Mouse (Mus musculus) 3T3-L1 (cell line): ENCODE measurements around the gene Hdac7.

Source experiments
- DNase-seq: peaks from one replicate; pipeline ENCODE4 v3.0.0-alpha.2; 2015; ENCODE audit warnings: low read depth, low spot score

Gene Hdac7

DNA sequence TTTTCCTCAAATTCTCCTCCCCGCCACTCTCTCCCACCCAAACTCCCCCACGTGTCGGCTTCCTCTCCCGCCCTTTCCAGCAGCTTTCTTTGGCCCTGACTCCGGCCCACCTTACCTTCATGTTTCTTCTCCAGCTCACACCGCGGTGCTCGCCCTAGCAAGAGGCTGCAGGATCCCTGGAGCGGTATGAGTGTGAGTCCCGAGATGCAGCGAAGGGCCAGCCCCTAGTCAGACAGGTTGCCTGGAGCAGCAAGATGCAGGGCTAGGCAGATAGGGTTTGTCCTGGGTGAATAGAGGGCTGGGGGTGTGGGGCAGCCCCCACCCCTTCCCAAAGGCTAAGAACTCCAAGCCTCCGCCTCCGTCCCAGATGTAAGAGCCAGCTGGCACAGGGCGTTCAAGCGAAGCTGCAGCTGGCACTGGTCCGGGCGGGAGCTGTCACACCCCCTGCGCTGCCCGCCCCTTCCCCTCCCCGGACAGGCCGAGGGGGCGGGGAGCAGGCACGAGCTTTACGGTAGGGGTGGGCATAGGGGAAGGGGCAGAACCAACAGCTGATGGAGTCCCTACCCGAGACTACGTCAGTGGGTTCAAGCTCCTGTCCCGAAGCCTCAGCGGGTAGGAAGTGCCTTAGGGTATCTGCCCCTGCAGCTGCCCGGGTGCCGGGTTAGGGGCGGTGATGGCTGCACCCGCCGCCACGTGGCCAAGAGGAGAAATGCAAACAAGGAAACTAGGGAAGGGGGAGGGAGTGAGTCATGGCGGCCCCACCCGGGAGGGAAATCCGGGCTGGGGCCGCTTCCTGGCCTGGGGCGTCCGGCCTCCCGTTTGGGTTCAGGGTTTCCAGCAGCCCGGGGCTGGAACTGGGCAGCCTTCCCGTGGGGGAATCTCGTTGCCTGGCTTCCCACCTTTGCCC lies 76.8 kb downstream of the Hdac7 start, which contains the start of gene Rapgef3:
TSS of gene Rapgef3 (minus strand) at position 693 of the 907 bp plus-strand sequence.
- peak; percentile 82 for DNase-seq

DNA sequence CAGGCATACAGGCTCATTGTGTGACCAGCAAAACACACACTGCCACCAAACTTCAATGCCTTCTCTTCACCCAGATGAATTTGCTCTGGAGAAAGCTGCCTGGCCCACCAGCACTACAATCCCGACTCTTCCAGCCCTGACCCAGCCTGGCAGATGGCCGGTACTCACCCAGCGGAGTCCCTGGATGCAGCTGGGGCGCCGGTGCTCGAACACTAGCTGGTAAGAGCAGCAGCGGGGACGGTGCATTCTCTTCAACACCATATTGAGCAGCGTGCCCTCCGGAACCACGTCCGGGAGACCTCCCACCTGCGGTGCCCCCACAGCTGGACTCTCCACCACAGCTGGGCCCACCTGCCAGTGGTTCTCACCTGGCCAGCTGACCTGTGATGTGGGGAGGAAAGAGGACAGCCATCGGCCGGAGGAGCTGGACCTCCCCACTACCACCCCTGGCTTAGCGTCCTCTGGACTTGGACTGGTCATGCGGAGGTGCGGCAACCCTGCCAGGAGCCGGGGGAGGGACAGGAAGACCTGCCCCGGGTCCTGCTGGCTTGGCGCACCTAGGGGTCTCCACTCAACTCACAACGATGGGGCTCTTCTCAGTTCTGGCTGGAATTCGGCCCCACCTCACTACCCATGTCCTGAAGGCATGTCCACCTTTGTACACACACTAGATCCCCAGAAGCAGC lies 77.6 kb downstream of the Hdac7 start:
- DNase-seq = no peak

DNA sequence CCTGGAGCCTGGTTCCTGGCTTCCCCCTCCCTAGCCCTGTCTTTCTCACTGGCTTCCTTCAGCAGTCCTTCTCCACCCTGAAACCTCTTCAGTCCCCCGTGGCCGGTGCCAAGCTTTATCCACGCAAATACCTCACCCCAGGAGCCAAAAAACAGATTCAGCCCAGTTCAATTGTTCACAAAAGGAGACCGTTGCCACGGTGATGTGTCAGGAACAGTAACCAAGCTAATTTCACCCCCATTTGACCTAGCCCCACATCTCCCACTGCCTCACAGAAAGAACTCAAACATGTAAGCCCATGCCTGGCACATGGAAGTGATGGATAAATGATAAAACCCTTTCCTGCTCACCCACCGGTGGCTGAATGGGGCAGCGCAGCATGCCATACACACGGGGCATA lies 78.1 kb downstream of the Hdac7 start:
- DNase-seq = peak; percentile 48

DNA sequence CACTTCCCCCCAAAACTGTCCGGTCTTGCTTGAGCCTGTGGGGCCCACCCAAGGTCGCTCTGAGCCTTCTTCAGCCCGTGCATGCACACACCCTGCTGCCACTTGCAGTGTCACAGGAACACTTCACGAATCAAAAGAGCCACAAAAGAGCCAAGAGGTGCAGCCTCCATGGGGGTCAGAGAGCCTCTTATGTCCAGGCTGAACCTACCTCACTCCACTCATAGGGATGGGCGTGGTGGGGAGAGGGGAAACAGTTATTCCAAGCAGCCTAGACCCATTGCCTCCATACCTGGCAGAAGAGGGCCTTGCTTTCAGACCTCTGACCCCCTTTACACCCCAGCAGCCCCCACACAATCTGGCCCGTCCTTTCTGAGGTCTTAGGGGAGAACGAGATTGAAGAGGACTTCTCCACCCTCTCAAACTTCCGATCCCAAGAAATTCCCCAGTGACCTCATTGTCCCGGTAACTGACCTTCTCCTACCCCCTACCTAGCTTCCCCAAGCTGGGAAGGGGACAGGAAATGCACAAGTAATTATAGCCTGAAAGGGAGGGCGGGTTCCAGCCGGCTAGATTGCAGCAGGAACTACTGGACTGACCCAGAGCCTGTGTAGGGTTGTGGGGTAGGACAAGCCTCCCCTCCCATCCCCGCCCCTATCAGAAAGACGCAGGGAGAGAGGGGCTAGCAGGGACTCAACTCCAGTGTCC lies 79.1 kb downstream of the Hdac7 start:
- DNase-seq = no peak

DNA sequence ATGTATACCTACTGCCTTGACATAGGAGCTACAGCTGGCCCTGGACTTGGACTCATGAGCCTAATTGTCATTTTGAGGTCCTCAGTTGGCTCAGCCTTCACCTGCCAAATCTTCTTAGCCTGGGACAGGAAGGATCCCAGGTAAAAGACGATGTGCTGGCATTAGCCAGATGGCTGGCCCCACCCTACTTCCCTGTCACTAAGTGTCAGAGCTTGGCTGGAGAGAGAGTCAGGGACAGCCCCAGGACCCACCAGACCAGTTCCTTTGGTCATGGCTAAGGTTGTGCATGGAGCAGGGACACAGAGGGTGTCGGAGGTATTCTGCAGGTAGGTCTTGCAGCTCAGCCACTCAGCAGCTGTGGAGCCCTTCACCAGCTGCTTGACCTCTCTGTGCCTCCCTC lies 79.8 kb downstream of the Hdac7 start:
- no peak for DNase-seq

DNA sequence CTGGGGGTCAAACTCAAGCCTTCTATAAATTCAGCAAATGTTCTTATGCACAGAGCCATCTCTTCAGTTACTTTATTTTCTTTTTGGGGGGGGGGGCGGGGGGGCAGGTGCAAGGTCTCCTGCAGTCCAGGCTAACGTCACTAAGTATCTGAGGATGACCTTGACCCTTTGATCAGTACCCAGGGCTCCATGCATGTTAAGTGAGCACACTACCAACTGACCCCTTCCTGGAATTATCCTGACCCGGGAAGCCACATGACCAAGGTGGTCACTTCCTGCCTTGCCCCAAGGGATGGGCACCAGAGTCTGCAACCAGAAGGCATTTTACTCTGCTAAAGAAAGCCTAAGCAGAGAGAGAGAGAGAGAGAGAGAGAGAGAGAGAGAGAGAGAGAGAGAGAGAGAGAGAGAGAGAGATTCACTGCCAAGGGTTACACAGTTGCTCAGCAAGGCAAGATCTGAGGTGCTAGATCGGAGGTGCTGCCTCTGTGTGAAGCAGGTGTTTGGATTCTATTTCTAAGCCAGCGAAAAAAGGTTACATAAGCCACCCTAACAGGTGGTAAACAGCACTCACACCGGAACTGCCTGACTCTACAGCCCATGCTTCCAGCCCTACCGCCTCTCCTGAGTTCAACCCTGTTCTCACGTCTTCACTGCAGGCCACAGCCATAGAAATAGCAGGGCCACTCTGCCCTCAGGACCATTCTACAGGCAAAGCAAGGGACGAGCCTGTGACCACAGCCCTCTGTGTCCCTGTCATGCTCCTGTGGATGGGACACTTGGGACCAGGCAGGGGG lies 80.8 kb downstream of the Hdac7 start:
- DNase-seq = no peak

DNA sequence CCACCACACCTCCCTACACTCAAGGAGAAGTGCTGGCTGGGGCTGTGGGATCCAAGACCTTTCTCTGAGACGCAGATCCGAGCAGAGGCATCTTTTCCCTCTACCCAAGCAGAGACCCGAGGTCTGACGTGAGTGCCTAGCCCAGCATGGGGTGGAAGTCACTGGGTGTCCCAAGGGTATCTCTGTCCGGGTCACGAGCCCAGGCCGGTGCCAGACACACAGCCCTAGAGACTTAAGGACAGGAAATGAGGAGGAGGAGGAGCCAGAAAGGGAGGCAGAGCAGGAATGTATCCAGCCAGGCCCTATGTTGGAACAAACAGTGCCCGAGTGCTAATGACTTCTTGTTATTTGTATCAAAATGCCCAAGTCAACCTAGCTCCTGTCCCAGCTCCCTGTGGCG lies 81.6 kb downstream of the Hdac7 start:
- no peak for DNase-seq

DNA sequence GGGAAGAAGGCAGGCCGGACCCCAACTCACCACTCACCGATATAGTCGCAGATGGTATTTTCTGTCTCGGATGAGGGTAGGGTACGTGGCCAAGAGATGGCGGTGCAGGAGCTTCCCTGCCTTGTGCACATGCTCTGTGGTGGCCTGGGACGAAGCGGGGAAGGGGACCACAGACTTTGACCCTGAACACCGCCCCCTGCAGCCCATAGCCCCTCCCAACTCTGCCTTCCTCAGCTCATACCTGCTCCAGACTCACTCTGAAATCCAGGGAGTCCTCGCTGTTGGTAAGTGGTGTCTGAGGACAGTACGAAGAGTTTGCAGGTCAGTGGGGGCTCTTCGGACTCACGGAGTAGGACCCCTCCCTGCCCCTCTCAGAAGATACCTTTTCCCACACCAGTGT lies 82.9 kb downstream of the Hdac7 start:
- no peak for DNase-seq

DNA sequence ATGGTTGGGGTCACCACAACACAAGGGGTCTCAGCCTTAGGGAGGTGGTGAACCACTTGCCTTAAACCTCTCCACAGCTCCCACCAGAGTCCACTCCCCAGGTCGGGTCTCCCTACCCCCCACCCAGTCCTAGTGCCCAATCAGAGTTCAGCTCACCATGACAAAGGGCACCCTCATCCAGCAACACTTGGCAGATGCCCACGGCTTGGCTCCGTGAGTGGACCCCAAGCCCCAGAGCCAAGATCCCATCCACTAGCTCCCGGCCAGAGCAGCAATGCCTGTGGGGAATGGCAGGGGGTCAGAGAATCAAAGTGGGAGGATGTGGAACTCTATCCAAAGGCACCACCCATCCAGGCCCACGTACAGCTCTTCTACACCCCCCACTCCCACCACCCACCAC lies 83.3 kb downstream of the Hdac7 start:
- no peak for DNase-seq

DNA sequence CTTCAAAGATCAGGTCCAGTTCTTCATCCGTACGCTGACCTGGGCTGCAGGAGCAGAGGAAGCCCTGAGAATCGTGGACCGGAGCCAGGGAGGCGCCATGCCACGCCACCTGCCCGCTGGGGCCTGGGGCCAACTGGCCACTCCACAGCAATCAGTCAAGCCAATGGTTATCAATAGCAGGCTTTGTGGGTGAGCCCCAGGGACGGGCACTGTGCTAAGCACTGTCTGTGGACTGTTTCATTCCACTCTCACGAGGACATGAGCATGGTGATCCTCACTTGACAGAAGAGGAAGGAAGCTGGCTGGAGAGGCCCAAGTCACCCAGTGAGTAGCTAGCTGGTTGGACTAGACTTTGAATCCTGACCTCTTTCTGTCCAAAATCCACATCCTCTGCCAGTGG lies 84.3 kb downstream of the Hdac7 start:
- no peak for DNase-seq

DNA sequence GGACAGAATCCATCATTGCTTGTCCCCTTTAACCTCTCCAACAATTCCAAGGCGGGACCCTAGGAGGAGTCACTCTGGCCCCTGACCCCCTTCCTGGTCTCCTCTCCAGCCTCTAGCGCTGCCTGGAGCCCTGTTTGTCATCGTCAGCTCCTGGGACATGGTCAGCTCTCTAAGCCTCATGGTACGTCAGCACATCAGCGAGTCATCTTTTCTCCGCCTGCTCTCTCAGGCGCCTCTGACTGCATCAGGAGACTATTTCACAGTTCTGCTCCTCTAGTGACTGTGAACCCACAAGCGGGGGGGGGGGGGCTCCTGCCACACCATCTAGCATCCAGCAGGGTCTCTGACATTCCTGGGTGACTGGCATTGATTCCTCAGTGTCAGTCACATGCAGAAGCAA lies 88.9 kb downstream of the Hdac7 start:
- peak; percentile 83 for DNase-seq

DNA sequence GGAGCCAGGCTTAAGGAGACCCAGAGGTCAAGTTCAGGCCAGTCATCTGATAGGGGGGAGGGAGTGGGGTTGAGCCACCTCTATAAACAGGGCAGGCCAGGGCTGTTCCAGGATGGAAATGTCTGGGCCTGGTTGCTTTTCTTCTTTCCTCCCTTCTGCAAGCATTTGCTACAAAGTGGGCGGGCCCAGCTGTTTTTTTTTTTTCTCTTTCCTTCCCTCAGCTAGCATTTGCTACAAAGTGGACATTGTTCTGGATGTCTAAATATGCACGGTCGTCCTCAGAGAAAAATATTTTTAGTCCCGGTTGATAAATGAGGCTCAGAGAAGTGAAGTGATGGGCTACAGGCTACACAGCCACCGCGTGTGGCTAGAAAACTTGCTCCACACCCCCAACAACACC lies 89.8 kb downstream of the Hdac7 start:
- peak; percentile 51 for DNase-seq

DNA sequence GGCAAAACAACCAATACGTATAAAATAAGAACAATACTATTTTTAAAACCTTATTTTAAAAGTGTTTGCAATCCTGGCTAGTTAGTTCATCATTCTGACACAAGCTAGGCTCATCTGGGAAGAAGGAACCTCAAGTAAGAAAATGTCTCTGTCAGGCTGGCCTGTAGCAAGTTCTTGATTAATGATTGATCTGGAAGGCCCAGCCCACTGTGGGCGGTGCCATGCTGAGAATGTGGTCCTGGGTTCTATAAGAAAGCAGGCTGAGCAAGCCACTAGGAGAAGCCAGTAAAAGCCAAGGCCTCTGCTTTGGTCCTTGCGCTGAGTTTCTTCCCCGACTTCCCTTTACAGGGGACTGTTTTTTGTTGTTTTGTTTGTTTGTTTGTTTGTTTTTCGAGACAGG lies 91.8 kb downstream of the Hdac7 start:
- no peak for DNase-seq

DNA sequence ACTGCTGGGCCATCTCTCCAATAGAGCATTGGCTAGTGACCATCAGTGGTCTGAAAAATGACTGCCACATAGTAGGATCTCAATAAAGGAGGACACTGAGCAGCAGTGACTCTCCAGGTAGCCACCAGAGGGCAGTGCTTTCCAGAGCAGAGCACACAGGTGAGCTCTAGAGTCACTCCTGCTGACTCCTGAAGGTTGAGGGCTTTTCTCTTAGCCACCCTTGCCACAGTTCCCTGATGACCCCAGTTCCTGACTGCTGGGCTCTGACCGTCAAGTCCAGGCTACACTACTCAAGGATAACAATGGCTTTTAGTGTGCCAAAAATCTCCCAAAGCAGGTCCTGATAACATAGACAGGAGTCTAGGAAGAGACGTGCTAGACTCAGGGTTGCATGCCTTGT lies 92.6 kb downstream of the Hdac7 start:
- DNase-seq = no peak

DNA sequence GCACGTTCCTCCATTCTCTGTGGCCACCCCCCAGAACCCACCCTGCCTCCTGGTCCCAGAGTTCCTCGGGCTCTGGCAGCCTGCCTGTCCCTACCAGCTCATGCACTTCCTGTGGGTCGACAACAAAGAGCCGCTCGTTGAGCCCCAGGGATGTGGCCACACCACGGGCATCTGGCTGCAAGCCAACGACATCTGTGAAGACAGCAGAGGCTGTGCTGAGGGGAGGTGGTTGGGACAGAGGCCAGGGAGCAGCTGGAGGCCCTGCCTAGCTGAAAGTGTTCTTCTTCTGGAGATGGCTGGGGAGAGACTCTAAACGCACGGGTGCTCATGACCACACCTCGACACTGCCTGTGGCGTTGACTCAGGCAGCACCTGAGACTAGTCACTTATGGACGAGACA lies 93.6 kb downstream of the Hdac7 start:
- DNase-seq = peak; percentile 97

DNA sequence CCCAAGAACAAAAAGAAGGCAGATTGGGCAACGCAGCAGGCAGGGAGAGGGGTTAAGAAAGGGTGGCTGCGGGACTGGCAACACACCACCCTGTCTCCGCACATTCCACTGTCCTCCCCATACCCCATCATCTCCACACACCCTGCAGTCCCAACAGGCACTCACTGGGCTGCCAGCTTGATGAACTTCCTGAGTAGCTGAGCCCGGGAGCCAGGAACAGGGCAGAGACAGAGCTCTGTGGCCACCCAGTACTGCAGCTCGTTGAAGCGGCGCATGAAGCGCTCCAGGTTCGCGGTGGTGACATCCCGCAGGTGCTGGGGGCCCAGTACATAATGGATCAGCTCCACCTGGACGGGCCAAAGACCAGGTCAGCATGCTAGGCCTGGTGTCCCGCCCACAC lies 94.5 kb downstream of the Hdac7 start:
- DNase-seq = no peak

DNA sequence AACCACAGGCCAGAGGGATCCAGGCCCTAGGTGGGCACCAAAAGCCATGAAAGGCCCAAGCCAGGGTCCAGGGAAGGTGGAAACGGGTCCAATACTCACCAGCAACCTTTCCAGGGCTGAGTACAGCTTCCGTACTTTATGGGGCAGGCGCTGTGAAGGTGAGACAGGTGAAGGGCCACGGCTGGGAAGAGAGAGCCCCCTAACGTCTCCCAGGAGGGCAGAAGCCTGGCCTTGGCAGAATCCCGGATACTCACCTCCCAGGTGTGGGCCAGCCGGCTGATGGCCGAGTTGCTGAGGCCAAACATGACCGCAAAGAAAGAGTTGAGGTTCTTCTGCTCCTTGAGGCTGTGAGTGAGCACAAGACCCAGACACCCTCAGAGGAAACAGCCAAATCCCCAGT lies 94.9 kb downstream of the Hdac7 start:
- DNase-seq = no peak

DNA sequence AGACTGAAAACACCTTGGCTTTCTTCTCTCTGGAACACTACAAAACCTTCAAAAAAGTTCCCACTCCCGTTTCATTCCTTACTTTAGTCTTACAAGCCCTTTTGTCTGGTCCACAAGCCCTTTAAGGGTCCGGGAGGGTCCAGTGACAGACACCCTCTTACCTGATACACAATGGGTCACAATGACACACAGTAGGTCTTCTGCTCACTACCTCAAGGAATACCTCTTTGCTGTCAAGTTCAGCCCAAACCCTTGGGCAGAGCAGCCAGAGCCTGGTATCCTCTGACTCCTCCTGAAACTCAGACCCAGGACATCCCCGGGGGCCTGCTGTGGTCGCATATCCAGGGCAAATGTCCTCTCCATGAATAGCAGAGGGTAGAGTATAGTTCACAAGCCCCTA lies 95.3 kb downstream of the Hdac7 start:
- DNase-seq = no peak

DNA sequence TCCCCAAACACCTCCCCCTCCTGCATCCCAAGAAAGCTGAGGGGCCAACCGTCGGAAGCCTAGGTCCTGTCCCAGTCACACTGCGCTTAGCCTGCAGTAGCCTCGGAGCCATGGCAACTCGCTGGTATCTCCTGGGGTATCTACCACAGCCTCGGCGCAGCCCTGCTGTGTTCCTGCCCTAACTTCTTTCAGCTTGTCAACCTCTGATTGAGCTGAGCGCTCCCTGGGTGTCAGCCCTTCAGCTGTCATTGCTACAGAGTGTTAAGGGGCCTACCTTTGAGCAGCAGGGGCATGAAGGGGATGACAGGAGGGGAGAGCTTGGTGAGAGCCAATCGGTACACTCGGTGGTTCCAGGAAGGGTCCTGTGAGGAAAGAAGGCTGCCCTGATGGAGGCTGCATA lies 96.0 kb downstream of the Hdac7 start:
- DNase-seq = no peak

DNA sequence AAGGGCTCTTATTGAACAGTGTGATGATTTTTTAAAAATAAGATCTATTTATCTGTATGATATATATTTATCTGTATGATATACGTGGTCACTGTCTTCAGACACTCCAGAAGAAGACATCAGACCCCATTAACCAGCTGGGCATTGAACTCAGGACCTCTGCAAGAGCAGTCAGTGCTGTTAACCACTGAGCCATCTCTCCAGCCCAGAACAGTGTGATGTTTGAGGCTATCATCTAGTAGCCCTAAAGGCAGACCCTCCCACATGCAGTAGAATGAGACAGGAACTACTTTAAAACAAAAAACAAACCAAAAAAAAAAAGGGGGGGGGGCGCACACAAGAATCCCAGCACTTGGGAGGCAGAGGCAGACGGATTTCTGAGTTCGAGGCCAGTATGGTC lies 96.8 kb downstream of the Hdac7 start:
- DNase-seq = no peak

DNA sequence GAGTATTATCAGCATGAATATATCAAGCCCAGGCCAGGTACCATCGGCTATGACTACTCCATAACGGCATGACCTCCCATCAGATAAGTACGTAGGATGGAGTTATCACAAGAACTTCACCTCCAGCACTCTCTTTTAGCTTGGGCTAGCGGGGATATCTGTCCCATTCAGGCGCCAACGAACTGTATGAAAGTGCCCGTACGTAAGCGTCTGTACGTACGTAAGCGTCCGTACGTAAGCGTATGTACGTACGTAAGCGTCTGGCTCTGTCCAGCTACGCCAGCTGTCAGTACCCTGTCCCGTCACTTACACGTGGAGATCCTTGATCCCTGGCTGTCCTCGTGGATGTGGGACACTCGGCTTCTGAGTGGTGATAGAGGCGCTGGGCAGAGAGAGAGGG lies 97.6 kb downstream of the Hdac7 start:
- DNase-seq = no peak

DNA sequence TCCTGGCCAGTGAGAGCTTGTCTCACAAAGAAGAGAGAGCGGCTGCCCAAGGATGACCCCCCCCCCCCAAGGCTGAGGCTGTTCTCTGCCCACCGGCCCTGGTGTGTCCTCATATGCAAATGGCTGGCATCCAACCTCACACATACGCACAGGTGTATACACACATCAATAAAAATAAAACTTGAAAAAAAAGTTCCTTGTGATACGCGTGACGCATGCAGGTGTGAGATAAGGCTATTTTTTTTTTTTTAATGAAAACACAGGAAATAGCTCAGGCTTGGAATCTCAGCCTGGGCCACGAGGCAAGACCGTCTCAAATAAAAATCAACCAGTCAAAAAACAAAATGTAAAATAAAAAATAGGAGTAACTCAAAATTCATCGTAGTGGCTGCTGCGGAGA lies 98.0 kb downstream of the Hdac7 start:
- no peak for DNase-seq
